Mouse (Mus musculus) right cerebral cortex, postnatal 25 days (tissue): ENCODE data around the gene Slc17a4.

Experiments
- DNase-seq: peaks from one replicate; pipeline ENCODE4 v3.0.0; 2022

Slc17a4 gene

DNA sequence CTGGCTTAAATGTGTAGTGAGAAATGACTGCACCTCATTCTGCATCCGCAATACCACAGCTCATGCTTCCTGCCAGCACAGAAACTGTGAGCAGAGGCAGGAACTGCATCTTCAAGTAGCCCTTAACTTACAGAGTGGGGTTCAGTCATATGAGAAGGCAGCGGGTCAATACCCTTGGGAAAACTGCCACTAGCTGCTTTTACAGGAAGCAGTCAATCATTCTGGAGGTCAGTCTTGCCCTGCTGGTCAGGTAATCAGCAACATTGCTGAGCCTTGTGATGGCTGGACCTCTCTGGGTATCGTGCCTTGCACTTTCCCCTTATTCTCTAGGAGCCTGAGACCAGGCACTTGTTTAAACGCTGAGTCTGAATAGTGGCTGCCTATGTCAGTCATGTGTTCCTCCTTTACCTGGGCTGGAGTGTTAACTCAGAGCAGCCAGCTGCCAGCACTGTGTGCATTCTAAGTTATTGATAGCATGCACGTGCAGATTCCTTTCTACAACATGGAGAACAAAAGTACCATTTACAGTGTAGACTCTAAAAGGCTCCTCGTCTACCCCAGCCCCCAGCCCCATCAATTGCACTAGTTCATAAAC lies 25.7 kb downstream of the Slc17a4 start:
- DNase-seq, result no peak

- no peak for DNase-seq
Measured at GRCm38 (mm10) chr13:23887026-23887725, 27.6 kb downstream of the Slc17a4 start.

DNA sequence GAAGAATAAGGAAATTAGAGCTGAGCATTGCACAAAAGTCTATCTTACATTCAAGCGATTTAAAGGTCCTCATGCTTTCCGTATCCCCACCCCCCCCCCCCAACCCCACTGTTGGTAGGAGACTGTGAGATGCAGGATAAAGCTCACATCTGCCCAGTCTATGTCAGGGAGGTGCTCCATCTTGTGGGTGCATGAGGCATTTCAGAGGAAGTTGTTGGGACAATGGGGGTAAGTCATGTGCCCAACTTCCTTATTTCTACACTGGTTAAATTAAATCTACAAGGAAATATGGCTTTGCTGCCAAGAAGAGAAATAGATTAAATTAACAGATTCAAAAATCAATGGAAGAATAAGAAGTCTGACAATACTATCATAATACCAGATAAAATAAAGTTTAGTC lies 29.3 kb downstream of the Slc17a4 start:
- no peak for DNase-seq

- DNase-seq, result no peak
Measured at GRCm38 (mm10) chr13:23879636-23880035, 35.2 kb downstream of the Slc17a4 start.

GRCm38 (mm10) chr13:23879106-23879505 lies 35.7 kb downstream of the Slc17a4 start:
- DNase-seq, result no peak

- no peak for DNase-seq
Measured at GRCm38 (mm10) chr13:23873141-23873540, 41.7 kb downstream of the Slc17a4 start.

- DNase-seq, result no peak
Measured at GRCm38 (mm10) chr13:23869996-23870395, 44.8 kb downstream of the Slc17a4 start.

DNA sequence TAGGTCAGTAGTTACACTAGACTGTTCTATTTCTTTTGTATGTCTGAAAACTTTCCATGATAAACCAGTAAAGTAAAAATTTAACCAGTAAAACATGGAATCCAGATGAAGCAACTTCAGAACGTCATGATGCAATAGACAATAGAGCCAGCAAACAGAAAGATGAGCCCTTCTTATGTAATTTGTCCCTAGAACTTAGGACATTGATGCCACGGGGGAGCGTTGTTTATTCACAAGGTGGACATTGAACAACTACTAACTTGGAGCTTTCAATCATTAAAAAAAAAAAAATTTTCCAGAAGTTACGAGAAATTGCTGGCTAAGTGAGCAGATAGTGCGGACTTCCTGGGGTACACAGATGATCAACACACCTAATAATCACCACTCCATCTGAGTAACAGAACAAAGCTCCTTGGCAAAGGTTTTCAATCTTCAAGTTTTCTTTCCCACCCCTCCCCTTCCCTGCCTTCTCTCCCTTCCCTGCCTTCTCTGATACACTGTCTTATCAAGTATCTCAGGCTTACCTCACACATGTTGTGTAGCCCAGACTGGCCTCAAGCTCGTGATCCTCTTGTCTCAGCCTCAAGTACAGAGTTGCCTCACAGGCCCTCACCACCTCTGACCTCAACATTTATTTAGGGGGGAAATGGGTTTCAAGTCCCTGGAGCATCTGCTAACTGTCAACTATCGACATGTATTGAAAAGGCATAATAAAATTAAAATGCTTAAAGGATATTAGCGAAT lies 45.8 kb downstream of the Slc17a4 start:
- DNase-seq, result no peak

DNA sequence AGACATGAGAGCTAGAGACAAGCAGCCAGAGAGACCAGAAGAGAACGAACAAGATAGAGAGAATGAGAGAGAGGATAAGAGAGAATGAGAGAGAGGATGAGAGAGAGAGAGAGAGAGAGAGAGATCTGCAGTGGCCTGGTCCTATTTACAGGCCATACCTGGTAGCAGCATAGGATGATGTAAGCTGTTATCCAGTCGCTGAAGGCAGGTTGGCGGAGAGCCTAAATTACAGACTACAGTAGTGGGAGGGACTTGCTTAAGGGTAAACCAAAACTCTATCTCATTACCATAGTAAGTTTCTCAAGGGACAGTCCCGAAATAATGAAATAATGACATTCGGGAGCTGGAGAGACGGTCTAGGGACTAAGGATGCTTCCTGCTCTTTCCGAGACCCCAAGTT lies 47.4 kb downstream of the Slc17a4 start, which contains the start of gene Slc17a1:
Slc17a1 (plus strand) TSS at position 346 of the 400 bp plus-strand sequence.
- no peak for DNase-seq

DNA sequence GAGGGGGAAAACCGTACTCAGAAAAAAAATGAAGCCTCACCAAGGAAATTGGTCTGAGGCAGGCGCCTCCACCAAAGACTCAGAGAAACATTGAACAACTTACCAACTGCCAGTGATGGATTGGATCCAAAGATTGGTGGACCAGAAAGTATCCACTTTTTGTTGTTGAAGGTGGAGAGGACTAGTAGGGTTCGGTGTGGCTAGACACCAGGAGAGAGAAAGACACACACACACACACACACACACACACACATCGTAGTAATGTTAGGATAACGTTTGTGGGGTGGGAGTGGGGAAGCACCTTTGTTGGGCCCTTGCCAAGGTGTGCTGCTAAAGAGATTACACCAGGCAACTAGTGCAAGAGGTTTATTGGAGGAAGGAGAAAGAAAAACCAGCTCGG lies 47.8 kb downstream of the Slc17a4 start:
- DNase-seq, result no peak

GRCm38 (mm10) chr13:23866086-23866710 lies 48.6 kb downstream of the Slc17a4 start:
- no peak for DNase-seq

- no peak for DNase-seq
Measured at GRCm38 (mm10) chr13:23864711-23865110, 50.1 kb downstream of the Slc17a4 start.

DNA sequence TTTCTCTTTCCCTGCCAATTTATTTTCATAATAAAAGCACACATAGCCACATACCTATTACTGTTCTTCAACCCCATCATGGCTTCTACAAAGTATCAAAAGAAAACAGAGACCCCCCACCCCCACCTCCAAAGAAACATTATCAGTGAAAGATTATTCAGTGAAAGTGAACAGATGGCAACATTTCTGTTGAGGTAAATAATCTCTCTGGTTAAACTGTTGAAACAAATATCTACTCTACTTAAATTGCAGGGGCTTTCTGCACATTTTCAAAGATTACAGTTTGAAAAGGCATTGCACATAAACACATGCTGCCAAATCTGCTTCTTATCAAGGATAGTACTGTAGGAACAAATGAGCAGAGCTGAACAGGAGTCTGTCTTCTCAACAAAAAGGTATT lies 53.0 kb downstream of the Slc17a4 start:
- no peak for DNase-seq

GRCm38 (mm10) chr13:23856401-23856800 lies 58.4 kb downstream of the Slc17a4 start:
- no peak for DNase-seq

DNA sequence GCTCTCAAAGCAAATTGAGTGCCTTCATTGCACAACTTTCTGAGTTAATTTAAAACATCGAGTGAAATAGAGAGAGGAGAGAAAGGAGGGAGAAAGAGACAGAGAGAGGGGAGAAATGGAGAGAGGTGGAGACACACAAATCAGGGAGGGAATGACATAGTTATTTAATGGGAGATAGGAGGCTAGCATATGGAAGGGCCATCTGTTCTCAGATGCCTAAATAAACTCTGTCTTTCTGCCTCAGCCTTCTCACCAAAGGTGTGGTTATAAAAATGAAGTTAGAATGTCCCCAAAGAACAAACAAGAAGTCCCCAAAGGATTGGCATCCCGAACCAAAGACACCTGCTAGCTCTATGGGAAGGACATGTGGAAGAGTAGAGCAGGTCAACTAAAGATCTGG lies 65.5 kb downstream of the Slc17a4 start:
- DNase-seq, result no peak
